In genomic region chr11:104307136-104307535, GRCm38 (mm10) we compare ENCODE assay signal across 18 mouse cellular contexts.
DNase-seq lines count a peak whose midpoint lies in the region; TF ChIP-seq lines count a peak whose summit lies in the region.
"Had no signal": no experiment of that assay in that cellular context is flagged by ENCODE, and none has a peak within 500 bp of the region (broad histone marks: within the 10 kb centered on the region; RNA-seq: fewer than 3 reads in every experiment).

No protein-coding gene starts in this region.

- no peak overlapping the region for H3K27ac ChIP-seq in gastrocnemius, adult 2 months
- peak overlapping the region; percentile 43 for H3K27ac ChIP-seq in layer of hippocampus, adult 2 months
- peak overlapping the region; percentile 21; the same call in 1 of the 2 replicates for H3K27ac ChIP-seq in small intestine, adult 2 months (ENCODE audit: insufficient read depth, low read depth, low read length)
- H3K27ac ChIP-seq: heart, embryonic 15.5 days; hindbrain, embryonic 12.5 days; kidney, postnatal 0 days; limb, embryonic 15.5 days had no signal

- 29% methylated on average over 4 of the region's 4 CpGs for WGBS in small intestine, adult 2 months

- no peaks in the 10 kb centered on the region for H3K27me3 ChIP-seq in small intestine, adult 2 months (ENCODE audit: control insufficient read depth, insufficient read depth, low read length)
- H3K27me3 ChIP-seq: Patski had no signal

- H3K4me3 ChIP-seq in gastrocnemius, adult 2 months = no peak overlapping the region
- no peak overlapping the region for H3K4me3 ChIP-seq in layer of hippocampus, adult 2 months
- no peak overlapping the region for H3K4me3 ChIP-seq in small intestine, adult 2 months (ENCODE audit: low read depth, low read length)
- H3K4me3 ChIP-seq: heart, embryonic 15.5 days; hindbrain, embryonic 12.5 days; limb, embryonic 15.5 days had no signal

- H3K4me1 ChIP-seq in small intestine, adult 2 months (ENCODE audit: control insufficient read depth, insufficient read depth, insufficient read length, low read length) = peaks cover 28% of the 10 kb centered on the region

- peak; percentile 33 for DNase-seq in gastrocnemius, adult 2 months
- no peak for DNase-seq in gastrocnemius, adult 8-10 months (ENCODE audit: low spot score in 2 of 2)
- no peak for DNase-seq in layer of hippocampus, adult 2 months (ENCODE audit: low spot score in 2 of 2)
- DNase-seq in layer of hippocampus, adult 9-10 months (ENCODE audit: low spot score) = no peak
- peak; percentile 38 for DNase-seq in brain, adult 2 months (ENCODE audit: low read depth, low spot score)
- no peak for DNase-seq in right cerebral cortex, adult 18-20 months
- DNase-seq: cerebellum, adult 18-20 months; embryo, embryonic 11 days; kidney, adult 18-20 months; liver, postnatal 0 days; lung, postnatal 36 days; right cerebral cortex, postnatal 25 days had no signal

- no peak for TF ChIP-seq CTCF in gastrocnemius, adult 2 months (IDR thresholded peaks at IDR 0.05)
- no peak for TF ChIP-seq CTCF in layer of hippocampus, adult 2 months (conservative IDR thresholded peaks at IDR 0.05)
- TF ChIP-seq CTCF in small intestine, adult 2 months (IDR thresholded peaks at IDR 0.05; ENCODE audit: extremely low read depth, insufficient read length, insufficient replicate concordance, low read depth, low read length) = no peak

- no peak for TF ChIP-seq POLR2A in small intestine, adult 2 months (IDR thresholded peaks at IDR 0.05; ENCODE audit: low read depth, low read length)

- intact Hi-C loops in gastrocnemius, adult 2 months (cut with DNase I) = no loop called here

- H3K36me3 ChIP-seq in small intestine, adult 2 months (ENCODE audit: control insufficient read depth, insufficient read depth, low read length) = no peaks in the 10 kb centered on the region
- H3K36me3 ChIP-seq: heart, embryonic 15.5 days; limb, embryonic 15.5 days had no signal

Comparison
In these comparisons a context has a peak if more than half of its experiments do, and no peak if none do; other contexts are left out.
1. DNase-seq: peak in gastrocnemius, adult 2 months (single experiment) and brain, adult 2 months (single experiment); none in gastrocnemius, adult 8-10 months (0 of 2), layer of hippocampus, adult 2 months (0 of 2), layer of hippocampus, adult 9-10 months (single experiment) and right cerebral cortex, adult 18-20 months (single experiment).